Mouse (Mus musculus): ENCODE measurements around the gene Ciita. TPM values are rescaled to one million over a fixed set of nuclear protein-coding genes. Genes with fewer than 3 reads are reported as not detected.

Gene Ciita
- polyA plus RNA-seq (2014; fragmentation: Nextera tagmentation; extraction: Ambion mirVana), result 0.14 and 0.34 TPM in 2 replicates

DNA sequence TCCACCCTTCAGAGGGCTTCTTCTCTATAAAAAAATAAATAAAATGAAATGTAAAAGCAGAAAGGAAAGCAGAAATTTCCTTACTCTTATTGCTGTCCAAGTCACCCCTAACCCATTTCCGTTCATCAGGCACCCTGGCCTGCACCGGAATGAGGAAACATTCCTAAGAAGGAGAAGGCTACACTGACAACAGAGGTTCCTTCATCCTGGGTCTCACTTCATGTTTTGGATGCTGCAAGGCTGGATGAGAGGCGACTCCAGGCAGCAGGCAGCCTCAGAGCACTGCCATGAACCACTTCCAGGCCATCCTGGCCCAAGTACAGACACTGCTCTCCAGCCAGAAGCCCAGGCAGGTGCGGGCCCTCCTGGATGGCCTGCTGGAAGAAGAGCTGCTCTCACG, at the start of gene Ciita:
Gene Ciita, plus strand, starts transcription at position 203 of the 400 bp plus-strand sequence.
- Histone ChIP-seq H3K27ac (ENCODE audit: low read depth, low read length) (no peak within 1 kb of the TSS), H3K4me1 (ENCODE audit: control insufficient read depth, insufficient read depth, low read length) (no peaks in the 10 kb centered on the region), H3K4me2 (no peak within 1 kb of the TSS), H3K36me3 (ENCODE audit: control insufficient read depth, insufficient read depth, low read length) (no peaks in the 10 kb centered on the region), H3K4me3 (ENCODE audit: low read depth, low read length) (no peak within 1 kb of the TSS), H3K9ac (ENCODE audit: low read length) (no peak within 1 kb of the TSS), H3K9me3 (ENCODE audit: control insufficient read depth, low read length) (no peaks in the 10 kb centered on the region), H3K27me3 (ENCODE audit: control insufficient read depth, insufficient read depth, low read length) (no peaks in the 10 kb centered on the region)
- 82% methylated on average over 5 of the region's 5 CpGs for WGBS
- DNase-seq (ENCODE audit: low spot score, missing footprints) (no peak), ATAC-seq (ENCODE audit: low FRiP score) (no peak)

DNA sequence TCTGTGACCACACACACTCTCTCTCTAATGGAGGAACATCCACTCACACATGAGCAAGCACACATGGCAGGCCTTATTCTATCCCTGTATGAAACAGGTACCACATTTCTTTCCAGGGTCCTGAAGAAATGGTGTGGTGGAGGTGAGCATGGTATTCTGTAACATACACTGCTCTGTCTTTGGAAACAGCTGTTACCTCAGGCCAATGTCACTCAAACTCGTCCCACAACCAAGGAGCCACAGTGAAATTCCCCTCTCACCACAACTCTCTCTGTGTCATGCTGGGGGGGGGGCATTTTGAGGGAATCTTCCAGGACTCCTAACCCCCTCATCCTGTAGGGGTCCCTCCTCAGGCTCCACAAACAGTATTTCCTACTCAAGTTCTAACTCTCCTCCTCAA, 47.9 kb upstream of the Ciita start:
- Histone ChIP-seq H3K4me1 (ENCODE audit: control insufficient read depth, insufficient read depth, low read length) (no peaks in the 10 kb centered on the region), H3K27me3 (ENCODE audit: control insufficient read depth, insufficient read depth, low read length) (no peaks in the 10 kb centered on the region), H3K27ac (ENCODE audit: low read depth, low read length) (no peak overlapping the region), H3K36me3 (ENCODE audit: control insufficient read depth, insufficient read depth, low read length) (peaks cover 4% of the 10 kb centered on the region; the same call in 1 of the 2 replicates), H3K4me2 (no peak overlapping the region), H3K9me3 (ENCODE audit: control insufficient read depth, low read length) (no peaks in the 10 kb centered on the region), H3K9ac (ENCODE audit: low read length) (no peak overlapping the region), H3K4me3 (ENCODE audit: low read depth, low read length) (no peak overlapping the region)
- no peak for ATAC-seq (ENCODE audit: low FRiP score)
- WGBS, result 89% methylated on average over 1 of the region's 1 CpGs
- DNase-seq (ENCODE audit: low spot score, missing footprints), result no peak

DNA sequence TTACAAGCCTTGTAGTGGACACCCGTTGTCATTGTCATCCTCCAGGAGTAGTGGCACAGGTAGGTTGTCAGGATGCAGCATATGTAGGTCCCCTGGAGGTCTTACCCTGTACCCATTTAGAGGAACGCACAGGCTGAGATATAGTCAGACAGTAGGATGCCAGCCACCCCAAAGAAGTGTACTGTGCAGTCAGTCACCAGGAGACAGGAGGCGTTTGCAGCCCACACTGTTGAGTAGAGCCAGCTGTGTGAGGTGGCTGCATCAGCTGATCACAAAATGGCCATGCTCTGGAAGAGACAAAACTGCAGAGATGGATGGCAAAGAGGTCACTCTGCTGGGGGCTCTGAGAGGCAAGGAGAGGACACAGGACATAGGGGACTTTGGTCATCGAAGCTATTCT, 47.5 kb upstream of the Ciita start:
- no peak overlapping the region for H3K9ac ChIP-seq (ENCODE audit: low read length)
- no peaks in the 10 kb centered on the region for H3K27me3 ChIP-seq (ENCODE audit: control insufficient read depth, insufficient read depth, low read length)
- ATAC-seq (ENCODE audit: low FRiP score) (no peak), DNase-seq (ENCODE audit: low spot score, missing footprints) (no peak)
- no peak overlapping the region for H3K27ac ChIP-seq (ENCODE audit: low read depth, low read length)
- 84% methylated on average over 4 of the region's 4 CpGs for WGBS
- no peaks in the 10 kb centered on the region for H3K4me1 ChIP-seq (ENCODE audit: control insufficient read depth, insufficient read depth, low read length)
- H3K4me2 ChIP-seq, result no peak overlapping the region
- H3K36me3 ChIP-seq (ENCODE audit: control insufficient read depth, insufficient read depth, low read length), result peaks cover under 1% of the 10 kb centered on the region; the same call in 1 of the 2 replicates
- no peaks in the 10 kb centered on the region for H3K9me3 ChIP-seq (ENCODE audit: control insufficient read depth, low read length)
- H3K4me3 ChIP-seq (ENCODE audit: low read depth, low read length), result no peak overlapping the region

DNA sequence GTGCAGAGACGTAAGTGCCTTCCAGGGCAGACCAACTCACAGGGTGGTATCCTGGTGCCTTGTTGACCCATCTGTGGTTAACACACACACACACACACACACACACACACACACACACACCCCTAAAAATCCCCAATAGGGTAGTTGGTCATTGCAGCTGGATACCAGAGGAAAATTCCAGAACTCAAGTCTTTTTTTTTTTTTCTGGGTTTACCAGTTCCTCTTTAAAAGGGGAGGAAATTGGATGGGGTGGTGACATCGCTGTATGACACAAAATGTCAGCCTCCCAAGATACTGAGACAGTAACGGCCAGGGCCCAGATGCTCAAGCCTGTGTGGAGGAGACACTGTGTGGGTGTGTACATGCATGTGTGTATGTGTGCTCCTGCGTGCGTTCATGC, 46.5 kb upstream of the Ciita start:
- H3K4me2 ChIP-seq, result no peak overlapping the region
- H3K36me3 ChIP-seq (ENCODE audit: control insufficient read depth, insufficient read depth, low read length), result no peaks in the 10 kb centered on the region
- no peak overlapping the region for H3K27ac ChIP-seq (ENCODE audit: low read depth, low read length)
- no peak overlapping the region for H3K9ac ChIP-seq (ENCODE audit: low read length)
- no peak for DNase-seq (ENCODE audit: low spot score, missing footprints)
- ATAC-seq (ENCODE audit: low FRiP score), result no peak
- no peaks in the 10 kb centered on the region for H3K9me3 ChIP-seq (ENCODE audit: control insufficient read depth, low read length)
- WGBS, result 86% methylated on average over 5 of the region's 5 CpGs
- H3K27me3 ChIP-seq (ENCODE audit: control insufficient read depth, insufficient read depth, low read length), result no peaks in the 10 kb centered on the region
- no peaks in the 10 kb centered on the region for H3K4me1 ChIP-seq (ENCODE audit: control insufficient read depth, insufficient read depth, low read length)
- no peak overlapping the region for H3K4me3 ChIP-seq (ENCODE audit: low read depth, low read length)

DNA sequence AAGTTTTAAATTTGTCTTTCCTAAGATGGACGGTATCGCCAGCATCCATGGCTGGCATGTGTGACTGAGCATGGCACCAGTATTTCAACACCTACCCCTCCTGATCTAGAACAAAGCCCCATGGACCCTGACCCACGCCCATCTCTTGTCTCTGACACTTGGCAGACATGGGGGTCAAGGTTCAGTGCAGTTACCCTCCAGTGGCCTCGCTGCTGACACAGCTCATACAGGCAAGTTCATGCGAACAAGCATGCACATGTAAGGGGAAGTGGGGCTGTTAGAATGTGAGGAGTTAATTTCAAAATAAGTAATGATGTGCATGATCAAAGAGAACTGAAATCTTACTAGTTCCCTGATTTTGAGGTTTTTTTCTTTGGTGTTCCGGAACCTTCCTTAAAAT, 43.7 kb upstream of the Ciita start:
- H3K36me3 ChIP-seq (ENCODE audit: control insufficient read depth, insufficient read depth, low read length), result no peaks in the 10 kb centered on the region
- no peaks in the 10 kb centered on the region for H3K27me3 ChIP-seq (ENCODE audit: control insufficient read depth, insufficient read depth, low read length)
- DNase-seq (ENCODE audit: low spot score, missing footprints) (no peak), ATAC-seq (ENCODE audit: low FRiP score) (no peak)
- H3K4me3 ChIP-seq (ENCODE audit: low read depth, low read length), result no peak overlapping the region
- WGBS, result 89% methylated on average over 6 of the region's 6 CpGs
- no peaks in the 10 kb centered on the region for H3K9me3 ChIP-seq (ENCODE audit: control insufficient read depth, low read length)
- no peak overlapping the region for H3K9ac ChIP-seq (ENCODE audit: low read length)
- H3K27ac ChIP-seq (ENCODE audit: low read depth, low read length), result no peak overlapping the region
- no peaks in the 10 kb centered on the region for H3K4me1 ChIP-seq (ENCODE audit: control insufficient read depth, insufficient read depth, low read length)
- H3K4me2 ChIP-seq, result no peak overlapping the region

DNA sequence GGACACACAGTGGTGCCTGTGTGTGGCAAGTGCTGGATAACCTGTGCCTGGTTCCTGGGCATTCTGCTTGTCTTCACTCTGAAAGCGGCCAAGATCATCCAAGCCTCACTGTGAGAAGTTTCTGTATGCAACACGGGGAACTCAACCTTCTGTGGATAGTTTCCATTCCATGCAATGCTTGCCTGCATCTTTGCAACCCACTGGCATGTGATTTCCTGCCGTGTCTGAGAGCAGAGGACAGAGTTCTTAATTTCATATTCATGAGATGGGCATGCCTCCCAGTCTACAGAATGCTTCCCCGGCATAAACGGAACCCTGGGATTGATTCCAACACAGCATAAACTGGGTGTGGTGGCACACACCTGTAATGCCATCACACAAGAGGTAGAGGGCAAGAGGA, 41.8 kb upstream of the Ciita start:
- Histone ChIP-seq H3K27me3 (ENCODE audit: control insufficient read depth, insufficient read depth, low read length) (no peaks in the 10 kb centered on the region), H3K4me1 (ENCODE audit: control insufficient read depth, insufficient read depth, low read length) (no peaks in the 10 kb centered on the region), H3K9me3 (ENCODE audit: control insufficient read depth, low read length) (no peaks in the 10 kb centered on the region), H3K4me2 (no peak overlapping the region), H3K4me3 (ENCODE audit: low read depth, low read length) (no peak overlapping the region), H3K9ac (ENCODE audit: low read length) (no peak overlapping the region), H3K36me3 (ENCODE audit: control insufficient read depth, insufficient read depth, low read length) (no peaks in the 10 kb centered on the region), H3K27ac (ENCODE audit: low read depth, low read length) (no peak overlapping the region)
- 90% methylated on average over 5 of the region's 5 CpGs for WGBS
- DNase-seq (ENCODE audit: low spot score, missing footprints) (no peak), ATAC-seq (ENCODE audit: low FRiP score) (no peak)

DNA sequence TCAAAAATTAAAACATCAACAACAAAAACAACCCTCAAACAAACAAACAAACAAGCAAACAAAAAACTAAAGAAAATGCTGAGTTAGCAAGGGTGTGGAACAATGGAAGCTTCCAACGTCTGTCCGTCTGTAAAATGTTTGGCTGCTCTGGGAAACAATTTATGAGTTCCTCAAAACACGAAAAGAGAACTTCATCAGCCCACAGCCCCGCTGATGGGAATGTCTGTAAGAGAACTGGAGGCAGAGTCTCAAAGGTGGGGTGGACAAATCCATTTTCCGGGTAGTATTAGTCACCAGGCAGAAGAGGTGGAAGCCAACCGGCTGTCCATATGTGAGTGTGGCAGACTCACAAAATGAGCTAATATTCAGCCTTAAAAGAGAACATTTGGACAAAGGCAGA, 38.5 kb upstream of the Ciita start:
- no peak overlapping the region for H3K4me2 ChIP-seq
- 91% methylated on average over 6 of the region's 6 CpGs for WGBS
- H3K27ac ChIP-seq (ENCODE audit: low read depth, low read length), result no peak overlapping the region
- H3K36me3 ChIP-seq (ENCODE audit: control insufficient read depth, insufficient read depth, low read length), result no peaks in the 10 kb centered on the region
- no peaks in the 10 kb centered on the region for H3K27me3 ChIP-seq (ENCODE audit: control insufficient read depth, insufficient read depth, low read length)
- H3K4me3 ChIP-seq (ENCODE audit: low read depth, low read length), result no peak overlapping the region
- ATAC-seq (ENCODE audit: low FRiP score) (no peak), DNase-seq (ENCODE audit: low spot score, missing footprints) (no peak)
- no peaks in the 10 kb centered on the region for H3K9me3 ChIP-seq (ENCODE audit: control insufficient read depth, low read length)
- H3K4me1 ChIP-seq (ENCODE audit: control insufficient read depth, insufficient read depth, low read length), result peaks cover 5% of the 10 kb centered on the region
- H3K9ac ChIP-seq (ENCODE audit: low read length), result no peak overlapping the region

DNA sequence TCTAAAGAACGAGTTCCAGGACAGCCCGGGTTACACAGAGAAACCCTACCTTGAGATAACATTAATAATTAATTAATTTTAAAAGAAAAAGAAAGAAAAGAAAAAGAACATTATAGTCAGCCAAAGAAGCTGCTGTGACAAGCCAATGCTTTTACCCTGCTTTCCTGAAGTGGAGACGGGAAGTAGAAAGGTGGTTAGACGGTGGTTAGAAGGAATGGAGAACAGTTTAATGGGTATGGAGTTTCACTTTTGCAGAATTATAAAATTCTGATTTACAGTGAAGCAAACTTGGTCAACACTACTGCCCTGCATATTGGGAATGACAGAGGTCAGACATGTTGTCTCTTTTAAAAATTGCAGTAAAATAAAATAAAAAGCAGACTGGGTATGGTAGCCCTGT, 38.1 kb upstream of the Ciita start:
- WGBS, result 96% methylated on average over 4 of the region's 4 CpGs
- no peak overlapping the region for H3K4me2 ChIP-seq
- no peak for ATAC-seq (ENCODE audit: low FRiP score)
- H3K36me3 ChIP-seq (ENCODE audit: control insufficient read depth, insufficient read depth, low read length), result no peaks in the 10 kb centered on the region
- H3K9me3 ChIP-seq (ENCODE audit: control insufficient read depth, low read length), result no peaks in the 10 kb centered on the region
- H3K9ac ChIP-seq (ENCODE audit: low read length), result no peak overlapping the region
- no peak overlapping the region for H3K4me3 ChIP-seq (ENCODE audit: low read depth, low read length)
- DNase-seq (ENCODE audit: low spot score, missing footprints), result no peak
- H3K27ac ChIP-seq (ENCODE audit: low read depth, low read length), result no peak overlapping the region
- H3K4me1 ChIP-seq (ENCODE audit: control insufficient read depth, insufficient read depth, low read length), result peaks cover 10% of the 10 kb centered on the region
- H3K27me3 ChIP-seq (ENCODE audit: control insufficient read depth, insufficient read depth, low read length), result no peaks in the 10 kb centered on the region

DNA sequence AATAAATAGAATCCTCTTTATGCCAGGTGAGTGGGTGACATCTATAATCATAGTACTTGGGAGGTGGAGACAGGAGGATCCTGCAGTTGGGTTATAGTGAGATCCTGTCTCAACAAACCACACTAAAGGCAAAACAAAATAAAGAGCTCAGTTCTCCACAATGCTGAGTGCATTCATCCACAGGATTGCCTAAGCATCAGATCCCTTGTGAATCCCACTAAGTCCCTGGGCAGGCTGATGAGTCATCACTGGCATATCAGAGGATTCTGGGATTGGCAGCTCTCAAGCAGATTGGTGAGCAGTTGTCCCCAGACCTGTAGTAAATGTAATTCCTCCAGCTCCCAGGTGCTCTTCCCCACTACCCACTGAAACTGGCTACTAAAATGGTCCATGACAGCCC, 36.1 kb upstream of the Ciita start:
- no peak for ATAC-seq (ENCODE audit: low FRiP score)
- H3K27ac ChIP-seq (ENCODE audit: low read depth, low read length), result no peak overlapping the region
- no peak for DNase-seq (ENCODE audit: low spot score, missing footprints)
- no peak overlapping the region for H3K4me3 ChIP-seq (ENCODE audit: low read depth, low read length)
- H3K4me1 ChIP-seq (ENCODE audit: control insufficient read depth, insufficient read depth, low read length), result peaks cover 18% of the 10 kb centered on the region
- H3K4me2 ChIP-seq, result no peak overlapping the region
- H3K9ac ChIP-seq (ENCODE audit: low read length), result no peak overlapping the region
- H3K9me3 ChIP-seq (ENCODE audit: control insufficient read depth, low read length), result no peaks in the 10 kb centered on the region
- H3K27me3 ChIP-seq (ENCODE audit: control insufficient read depth, insufficient read depth, low read length), result no peaks in the 10 kb centered on the region
- no peaks in the 10 kb centered on the region for H3K36me3 ChIP-seq (ENCODE audit: control insufficient read depth, insufficient read depth, low read length)
